Mouse (Mus musculus) kidney, adult 2 months (tissue): ENCODE data around the gene Armc10.

Experiments
- CTCF ChIP-seq: fragments of 200-500 bp; conservative IDR thresholded peaks from 2 replicates; pipeline ENCODE4 v1.5.1; 2011; ENCODE audit warnings: low read depth, mild to moderate bottlenecking, control low read depth, low read length, moderate library complexity, mixed read lengths; ENCODE audit not compliant: insufficient read depth, insufficient read length
- POLR2A ChIP-seq: fragments of 200-500 bp; IDR thresholded peaks from one replicate; pipeline ENCODE4 v1.6.1; 2011; ENCODE audit warnings: low read depth, low read length, control low read depth

- TF ChIP-seq CTCF (no peak), POLR2A (no peak)
These were observed 15.2 kb downstream of the Armc10 start for GRCm38 (mm10) chr5:21660850-21661249.
